Mouse (Mus musculus): ENCODE results near the gene Fbxl18. TPM values are rescaled to one million over a fixed set of nuclear protein-coding genes. Genes with fewer than 3 reads are reported as not detected.
A peak's percentile ranks its signal among the peaks of the same experiment; 100 is the strongest.

Gene Fbxl18
- 10 to 100 TPM; 28.7 to 28.8 TPM for total RNA-seq (2021)
- long read RNA-seq, experiment 1, partial matches to known transcripts, result 0 of 6 reads
- long read RNA-seq, experiment 1, other reads (novel, unspliced or antisense), result 6 of 6 reads
- long read RNA-seq, experiment 2, full-length matches to known transcripts, result 2 of 7 reads
- long read RNA-seq, experiment 2, partial matches to known transcripts, result 0 of 7 reads
- long read RNA-seq, experiment 2, other reads (novel, unspliced or antisense), result 5 of 7 reads

- peak; percentile 91 for DNase-seq (ENCODE audit: low spot score in 2 of 2)
Measured at GRCm38 (mm10) chr5:142894918-142895613, at the start of gene Fbxl18. TSS of gene Fbxl18 (minus strand) at chr5:142895421.

GRCm38 (mm10) chr5:142940393-142940792 is 45.2 kb upstream of the Fbxl18 start:
- DNase-seq (ENCODE audit: low spot score in 2 of 2), result no peak

- peak; percentile 27 to 58 for DNase-seq (ENCODE audit: low spot score in 2 of 2)
Measured at GRCm38 (mm10) chr5:142937956-142938727, 42.9 kb upstream of the Fbxl18 start.

- peak; percentile 88 to 90 for DNase-seq (ENCODE audit: low spot score in 2 of 2)
Measured at GRCm38 (mm10) chr5:142936336-142936719, 41.1 kb upstream of the Fbxl18 start.

GRCm38 (mm10) chr5:142935642-142936335 is 40.6 kb upstream of the Fbxl18 start:
- peak; percentile 77 to 79 for DNase-seq (ENCODE audit: low spot score in 2 of 2)

GRCm38 (mm10) chr5:142932731-142933130 is 37.5 kb upstream of the Fbxl18 start:
- no peak for DNase-seq (ENCODE audit: low spot score in 2 of 2)

GRCm38 (mm10) chr5:142932084-142932685 is 37.0 kb upstream of the Fbxl18 start:
- peak; percentile 70 to 83 for DNase-seq (ENCODE audit: low spot score in 2 of 2)

GRCm38 (mm10) chr5:142931241-142931745 is 36.1 kb upstream of the Fbxl18 start:
- no peak for DNase-seq (ENCODE audit: low spot score in 2 of 2)

GRCm38 (mm10) chr5:142929400-142929752 is 34.2 kb upstream of the Fbxl18 start:
- no peak for DNase-seq (ENCODE audit: low spot score in 2 of 2)

GRCm38 (mm10) chr5:142928749-142929399 is 33.7 kb upstream of the Fbxl18 start:
- DNase-seq (ENCODE audit: low spot score in 2 of 2), result peak; percentile 68 to 83

- no peak for DNase-seq (ENCODE audit: low spot score in 2 of 2)
Measured at GRCm38 (mm10) chr5:142927341-142927930, 32.2 kb upstream of the Fbxl18 start.

- no peak for DNase-seq (ENCODE audit: low spot score in 2 of 2)
Measured at GRCm38 (mm10) chr5:142926940-142927228, 31.7 kb upstream of the Fbxl18 start.

- no peak for DNase-seq (ENCODE audit: low spot score in 2 of 2)
Measured at GRCm38 (mm10) chr5:142926204-142926939, 31.2 kb upstream of the Fbxl18 start.

GRCm38 (mm10) chr5:142924336-142924959 is 29.2 kb upstream of the Fbxl18 start:
- DNase-seq (ENCODE audit: low spot score in 2 of 2), result no peak

GRCm38 (mm10) chr5:142923781-142924180 is 28.6 kb upstream of the Fbxl18 start:
- no peak for DNase-seq (ENCODE audit: low spot score in 2 of 2)

- DNase-seq (ENCODE audit: low spot score in 2 of 2), result no peak
Measured at GRCm38 (mm10) chr5:142922251-142922650, 27.0 kb upstream of the Fbxl18 start.

- DNase-seq (ENCODE audit: low spot score in 2 of 2), result no peak
Measured at GRCm38 (mm10) chr5:142921074-142921459, 25.8 kb upstream of the Fbxl18 start.

GRCm38 (mm10) chr5:142920311-142921073 is 25.3 kb upstream of the Fbxl18 start:
- DNase-seq (ENCODE audit: low spot score in 2 of 2), result no peak

Measured in left cerebral cortex, adult 18-20 months (tissue).